Mouse (Mus musculus) hindbrain, embryonic 15.5 days (tissue): ENCODE data around the gene Zfp947. TPM values are rescaled to one million over a fixed set of nuclear protein-coding genes. Genes with fewer than 3 reads are reported as not detected.
"Not testable (repeated sequence)": the region's sequence is repeated elsewhere in the genome, so short reads cannot be mapped to it uniquely, and the experiment has no call there.

Experiments used
- ATAC-seq: fragments of 200-750 bp; cut with Nextera tagmentation; 2 replicates; pipeline ENCODE4 v1.8.0; 2017; ENCODE audit warnings: low read depth, moderate number of reproducible peaks, moderate TSS enrichment; ENCODE audit not compliant: low FRiP score
- H3K27ac ChIP-seq: fragments of 300-500 bp; sonication (generic); replicated peaks from 2 replicates; pipeline ENCODE4 v1.5.1; 2015; ENCODE audit warnings: mild to moderate bottlenecking, inconsistent platforms
- H3K27me3 ChIP-seq: fragments of 300-500 bp; sonication (generic); 2 replicates; pipeline ENCODE4 v1.6.1; 2015; ENCODE audit warnings: control low read depth, inconsistent platforms
- H3K36me3 ChIP-seq: fragments of 300-500 bp; sonication (generic); 2 replicates; pipeline ENCODE4 v1.6.1; 2015; ENCODE audit warnings: control low read depth, inconsistent platforms
- H3K4me1 ChIP-seq: fragments of 300-500 bp; sonication (generic); replicated peaks from 2 replicates; pipeline ENCODE4 v1.6.1; 2015; ENCODE audit warnings: control low read depth, inconsistent platforms
- H3K4me2 ChIP-seq: fragments of 300-500 bp; sonication (generic); 2 replicates; pipeline ENCODE4 v1.6.1; 2015; ENCODE audit warnings: moderate library complexity, mild to moderate bottlenecking, inconsistent platforms
- H3K4me3 ChIP-seq: fragments of 300-500 bp; sonication (generic); 2 replicates; pipeline ENCODE4 v1.5.1; 2015; ENCODE audit warnings: mild to moderate bottlenecking, inconsistent platforms
- H3K9ac ChIP-seq: fragments of 300-500 bp; sonication (generic); 2 replicates; pipeline ENCODE4 v1.6.1; 2015; ENCODE audit warnings: inconsistent platforms
- H3K9me3 ChIP-seq: fragments of 300-500 bp; sonication (generic); 2 replicates; pipeline ENCODE4 v1.6.1; 2016; ENCODE audit warnings: control low read depth, inconsistent platforms
- WGBS: fragments of 180-500 bp; shearing (Covaris S2); methylation state at CpG from one replicate; pipeline ENCODE4 v1.1.7; 2015; 5-methylcytosine and 5-hydroxymethylcytosine counted together
- polyA plus RNA-seq: library from polyadenylated mRNA; unstranded; fragments of >200 nt; fragmentation: Nextera tagmentation; extraction: Ambion mirVana; gene quantifications from 2 replicates; pipeline ENCODE4 v1.2.1, GENCODE M21; 2015

Gene Zfp947
- 1.5 and 1.9 TPM in 2 replicates for polyA plus RNA-seq

GRCm38 (mm10) chr17:22165722-22166294, at the start of gene Zfp947:
Zfp947 (minus strand) TSS chr17:22166190.
- peak; percentile 92 for ATAC-seq
- H3K4me2 ChIP-seq = peak within 1 kb of the TSS; percentile 64
- H3K36me3 ChIP-seq, H3K4me1 ChIP-seq, H3K27me3 ChIP-seq, H3K9me3 ChIP-seq: not testable (repeated sequence)
- H3K27ac ChIP-seq = peak within 1 kb of the TSS; percentile 75
- H3K9ac ChIP-seq = peak within 1 kb of the TSS; percentile 69
- under 1% methylated on average over 16 of the region's 16 CpGs for WGBS
- peak within 1 kb of the TSS; percentile 66 for H3K4me3 ChIP-seq

- peak; percentile 48 for ATAC-seq
- peak overlapping the region; percentile 64 for H3K4me2 ChIP-seq
- not testable (repeated sequence) for H3K27me3 ChIP-seq, H3K9me3 ChIP-seq, H3K36me3 ChIP-seq, H3K4me1 ChIP-seq
- H3K9ac ChIP-seq = peak overlapping the region; percentile 69
- peak overlapping the region; percentile 75 for H3K27ac ChIP-seq
- 13% methylated on average over 3 of the region's 3 CpGs for WGBS
- H3K4me3 ChIP-seq = peak overlapping the region; percentile 66
These were observed 686 bp downstream of the Zfp947 start for GRCm38 (mm10) chr17:22165304-22165703.

GRCm38 (mm10) chr17:22153951-22154350, 12.0 kb downstream of the Zfp947 start:
- not testable (repeated sequence) for H3K27ac ChIP-seq, H3K9ac ChIP-seq, ATAC-seq, H3K4me1 ChIP-seq, H3K27me3 ChIP-seq, H3K9me3 ChIP-seq, H3K4me3 ChIP-seq, H3K4me2 ChIP-seq, H3K36me3 ChIP-seq
- WGBS = 71% methylated on average over 2 of the region's 4 CpGs

- Histone ChIP-seq H3K36me3 (no peaks in the 10 kb centered on the region), H3K9me3 (no peaks in the 10 kb centered on the region), H3K4me3 (no peak overlapping the region), H3K27ac (no peak overlapping the region), H3K9ac (no peak overlapping the region), H3K4me2 (no peak overlapping the region), H3K27me3 (no peaks in the 10 kb centered on the region), H3K4me1 (no peaks in the 10 kb centered on the region)
- ATAC-seq = no peak
These were observed 47.2 kb downstream of the Zfp947 start for GRCm38 (mm10) chr17:22118770-22119169.

Other genes with a start within 250 kb of the Zfp947 start
- 19.0 and 20.3 TPM in 2 replicates for gene Zfp942, start 203.7 kb downstream of the Zfp947 start, polyA plus RNA-seq
- gene Zfp943, start 203.6 kb downstream of the Zfp947 start, polyA plus RNA-seq = 16.8 and 17.1 TPM in 2 replicates
- 3.3 and 3.5 TPM in 2 replicates for gene Zfp994, start 59.4 kb upstream of the Zfp947 start, polyA plus RNA-seq
- gene CT030661.1, start 148.6 kb upstream of the Zfp947 start, polyA plus RNA-seq = 10.8 and 11.0 TPM in 2 replicates
- 13.1 and 13.8 TPM in 2 replicates for gene Zfp944, start 195.2 kb upstream of the Zfp947 start, polyA plus RNA-seq
- 7.6 and 9.9 TPM in 2 replicates for gene Zfp758, start 195.3 kb upstream of the Zfp947 start, polyA plus RNA-seq